Comparison of ENCODE assay signal across 11 mouse cellular contexts in genomic region chr5:92871048-92871447, GRCm38 (mm10).
"Had no signal": no experiment of that assay in that cellular context is flagged by ENCODE, and none has a peak within 500 bp of the region (broad histone marks: within the 10 kb centered on the region; RNA-seq: fewer than 3 reads in every experiment).

No protein-coding gene starts in this region.

- H3K27ac ChIP-seq: hindbrain, embryonic 12.5 days; limb, embryonic 15.5 days; liver, embryonic 13.5 days; midbrain, embryonic 13.5 days; stomach, embryonic 15.5 days had no signal

- H3K9me3 ChIP-seq: hindbrain, embryonic 12.5 days; limb, embryonic 15.5 days; liver, embryonic 13.5 days; midbrain, embryonic 13.5 days; stomach, embryonic 15.5 days had no signal

- ATAC-seq: hindbrain, embryonic 16.5 days; midbrain, embryonic 13.5 days had no signal

- H3K9ac ChIP-seq: hindbrain, embryonic 12.5 days; limb, embryonic 15.5 days; liver, embryonic 13.5 days; midbrain, embryonic 13.5 days; stomach, embryonic 15.5 days had no signal

- H3K4me1 ChIP-seq: hindbrain, embryonic 12.5 days; limb, embryonic 15.5 days; liver, embryonic 13.5 days; midbrain, embryonic 13.5 days; stomach, embryonic 15.5 days had no signal

- DNase-seq: layer of hippocampus, adult 9-11 months; layer of hippocampus, postnatal 36 days; liver, embryonic 13.5 days; lung, adult 18-20 months; right cerebral cortex, postnatal 4 days; thymus, postnatal 36 days had no signal

- H3K27me3 ChIP-seq: hindbrain, embryonic 12.5 days; limb, embryonic 15.5 days; liver, embryonic 13.5 days; midbrain, embryonic 13.5 days; stomach, embryonic 15.5 days had no signal

- H3K4me2 ChIP-seq: hindbrain, embryonic 12.5 days; limb, embryonic 15.5 days; liver, embryonic 13.5 days; midbrain, embryonic 13.5 days; stomach, embryonic 15.5 days had no signal

- H3K36me3 ChIP-seq: hindbrain, embryonic 12.5 days; limb, embryonic 15.5 days; liver, embryonic 13.5 days; midbrain, embryonic 13.5 days; stomach, embryonic 15.5 days had no signal

- H3K4me3 ChIP-seq: hindbrain, embryonic 12.5 days; limb, embryonic 15.5 days; liver, embryonic 13.5 days; midbrain, embryonic 13.5 days; stomach, embryonic 15.5 days had no signal
